Mouse (Mus musculus) fibroblast of lung, adult 2 months (primary cell): ENCODE data around the gene Pou2f1.

Experiments
- DNase-seq: peaks from one replicate; pipeline ENCODE4 v3.0.0-alpha.2; 2011; ENCODE audit warnings: low read depth

Pou2f1 gene

GRCm38 (mm10) chr1:165882146-165882900, 120.2 kb downstream of the Pou2f1 start:
- DNase-seq, result no peak

GRCm38 (mm10) chr1:165878751-165879150, 123.7 kb downstream of the Pou2f1 start:
- DNase-seq, result no peak

GRCm38 (mm10) chr1:165875520-165876284, 126.8 kb downstream of the Pou2f1 start:
- DNase-seq, result no peak

GRCm38 (mm10) chr1:165874645-165875044, 127.8 kb downstream of the Pou2f1 start:
- DNase-seq, result no peak

GRCm38 (mm10) chr1:165868659-165869058, 133.8 kb downstream of the Pou2f1 start:
- DNase-seq, result no peak

- no peak for DNase-seq
Measured at GRCm38 (mm10) chr1:165866630-165867280, 135.7 kb downstream of the Pou2f1 start.

GRCm38 (mm10) chr1:165864864-165865795, 137.3 kb downstream of the Pou2f1 start:
- no peak for DNase-seq

- DNase-seq, result no peak
Measured at GRCm38 (mm10) chr1:165862059-165862458, 140.4 kb downstream of the Pou2f1 start.

- DNase-seq, result no peak
Measured at GRCm38 (mm10) chr1:165861235-165861609, 141.3 kb downstream of the Pou2f1 start.

GRCm38 (mm10) chr1:165860373-165861234, 141.9 kb downstream of the Pou2f1 start:
- DNase-seq, result no peak

GRCm38 (mm10) chr1:165858356-165858755, 144.1 kb downstream of the Pou2f1 start:
- no peak for DNase-seq

- DNase-seq, result no peak
Measured at GRCm38 (mm10) chr1:165857279-165857678, 145.2 kb downstream of the Pou2f1 start.

GRCm38 (mm10) chr1:165855759-165856545, 146.5 kb downstream of the Pou2f1 start:
- DNase-seq, result no peak

GRCm38 (mm10) chr1:165853729-165854420, 148.6 kb downstream of the Pou2f1 start:
- DNase-seq, result no peak

GRCm38 (mm10) chr1:165853131-165853721, 149.3 kb downstream of the Pou2f1 start:
- DNase-seq, result no peak

GRCm38 (mm10) chr1:165852131-165852530, 150.3 kb downstream of the Pou2f1 start:
- no peak for DNase-seq

- no peak for DNase-seq
Measured at GRCm38 (mm10) chr1:165849458-165850445, 152.7 kb downstream of the Pou2f1 start.

GRCm38 (mm10) chr1:165848881-165849280, 153.6 kb downstream of the Pou2f1 start:
- DNase-seq, result no peak
